Mouse (Mus musculus) left cerebral cortex, adult 2 months (tissue): Measurements from ENCODE around the gene Il6st. TPM values are rescaled to one million over a fixed set of nuclear protein-coding genes. Genes with fewer than 3 reads are reported as not detected.

Experiments used
- DNase-seq, 2 experiments: peaks; one replicate each; pipeline ENCODE4 v3.0.0; 2021 to 2022; ENCODE audit warnings: low spot score in 2 of 2, mixed read lengths in 1 of 2; ENCODE audit errors: extremely low spot score in 1 of 2
- H3K27ac ChIP-seq: fragments of 200-600 bp; 2 replicates; pipeline ENCODE4 v1.8.1; 2022
- H3K4me3 ChIP-seq: fragments of 200-600 bp; 2 replicates; pipeline ENCODE4 v1.8.1; 2022
- CTCF ChIP-seq: fragments of 200-600 bp; IDR thresholded peaks from 2 replicates; pipeline ENCODE4 v1.8.1; 2022; ENCODE audit warnings: antibody characterized with exemption, mild to moderate bottlenecking, moderate library complexity
- intact Hi-C: fragments of 180-260 bp; cut with DNase I; formaldehyde crosslinking; loops from one replicate; pipeline ENCODE4 v1.15.1; 2025
- total RNA-seq, 2 experiments: library from RNA; stranded (reverse); gene quantifications; 2 replicates each; pipeline ENCODE4 v1.2.3; 2021

Gene Il6st
- total RNA-seq, 2 experiments from 2014 or later = 73.3 to 80.1 TPM

DNA sequence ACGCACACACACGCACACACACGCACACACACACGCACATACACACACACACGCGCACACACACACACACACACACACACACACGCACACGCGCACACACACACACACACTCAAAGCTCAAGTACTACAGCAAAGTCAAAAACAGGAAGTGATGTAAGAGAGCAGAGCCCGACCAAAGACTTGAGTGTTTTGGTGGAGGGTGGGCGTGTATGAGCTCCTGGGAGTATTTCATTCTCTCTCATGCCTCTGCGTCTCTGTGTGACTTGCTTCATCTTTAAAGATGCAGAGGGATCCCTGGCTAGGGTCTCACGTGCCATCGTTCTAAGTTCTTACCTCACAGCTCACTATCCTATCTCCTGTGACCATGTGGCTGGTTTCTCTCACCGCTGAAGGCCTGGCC, 36.3 kb upstream of the Il6st start:
- Histone ChIP-seq H3K27ac (no peak overlapping the region), H3K4me3 (no peak overlapping the region)
- no peak for DNase-seq
- intact Hi-C loops = no loop called here
- TF ChIP-seq CTCF = no peak

DNA sequence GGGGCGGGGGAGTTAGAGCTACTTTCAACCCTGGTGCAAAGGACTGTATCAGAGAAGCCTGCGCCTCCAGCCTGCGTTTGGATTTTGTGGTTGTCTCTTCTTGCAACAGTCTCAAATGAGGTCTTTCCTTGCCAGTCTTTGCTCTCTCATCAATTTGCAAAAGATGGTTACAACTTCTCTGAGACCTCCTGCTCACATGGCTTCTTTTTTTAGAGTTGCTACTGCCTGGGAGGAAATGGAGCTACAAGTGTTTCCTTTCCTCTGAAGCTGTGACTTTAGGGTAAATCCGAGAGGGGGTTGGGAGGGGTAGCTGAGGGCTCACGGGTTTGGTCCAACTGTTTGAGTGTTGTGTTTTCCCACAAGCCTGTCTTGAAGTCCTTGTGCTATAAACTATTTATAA, 30.6 kb upstream of the Il6st start:
- TF ChIP-seq CTCF = no peak
- no peak overlapping the region for H3K27ac ChIP-seq
- DNase-seq = no peak
- intact Hi-C loops = no loop called here
- H3K4me3 ChIP-seq = no peak overlapping the region

DNA sequence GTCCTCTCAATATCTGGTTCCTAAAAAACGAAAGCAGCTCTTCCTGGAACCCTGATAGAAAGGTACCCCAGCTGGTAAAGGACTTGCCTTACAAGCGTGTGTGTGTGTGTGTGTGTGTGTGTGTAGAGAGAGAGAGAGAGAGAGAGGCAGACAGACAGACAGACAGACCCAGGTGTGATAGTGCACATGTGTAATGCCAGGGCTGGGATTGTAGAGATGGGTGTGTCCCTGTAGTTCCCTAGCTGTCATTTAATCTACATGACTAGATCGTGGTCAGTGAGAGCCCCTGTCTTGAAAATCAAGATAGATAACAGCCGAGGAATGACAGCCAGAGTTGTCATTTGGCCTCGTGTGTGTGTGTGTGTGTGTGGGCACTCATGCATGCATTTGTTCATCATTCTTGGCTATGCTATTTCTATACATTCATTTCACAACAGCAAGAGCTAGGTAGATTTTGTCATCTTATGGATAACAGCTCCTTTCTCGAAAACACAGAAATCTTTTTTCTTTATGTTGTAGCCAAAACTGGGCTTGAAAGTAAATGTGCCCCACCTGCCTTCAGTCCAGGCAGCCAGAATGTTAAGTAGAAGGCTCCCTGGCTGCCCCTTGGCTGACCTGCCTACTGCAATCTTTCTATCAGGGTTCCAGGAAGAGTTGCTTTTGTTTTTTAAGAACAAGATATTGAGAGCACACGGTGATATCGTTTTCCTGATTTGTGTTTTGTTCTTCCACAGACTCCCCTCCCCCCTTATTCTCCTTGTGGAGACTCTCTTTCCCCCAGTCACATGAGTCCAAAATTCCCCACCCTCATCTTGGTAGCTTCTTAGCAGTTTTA, 28.4 kb upstream of the Il6st start:
- TF ChIP-seq CTCF = no peak
- Histone ChIP-seq H3K4me3 (no peak overlapping the region), H3K27ac (no peak overlapping the region)
- no peak for DNase-seq
- intact Hi-C loops = no loop called here

DNA sequence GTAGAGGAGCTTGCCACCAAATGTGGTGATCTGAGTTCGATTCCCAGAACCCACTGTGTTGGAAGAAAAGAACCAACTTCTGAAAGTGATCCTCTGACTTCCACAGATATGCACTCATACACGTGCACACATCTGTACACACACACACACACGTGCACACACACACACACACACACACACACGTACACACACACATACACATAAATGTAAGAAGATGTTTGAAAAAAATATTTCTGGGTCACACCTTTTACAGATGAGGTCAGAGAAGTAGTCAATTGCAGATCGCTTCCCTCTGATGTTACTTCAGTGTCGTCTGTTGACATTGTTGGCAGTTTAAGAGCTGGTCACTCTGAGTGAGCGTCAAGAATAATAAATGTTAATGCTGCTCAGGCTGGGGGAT, 27.6 kb upstream of the Il6st start:
- intact Hi-C loops = no loop called here
- no peak overlapping the region for H3K27ac ChIP-seq
- DNase-seq = no peak
- H3K4me3 ChIP-seq = no peak overlapping the region
- no peak for TF ChIP-seq CTCF

DNA sequence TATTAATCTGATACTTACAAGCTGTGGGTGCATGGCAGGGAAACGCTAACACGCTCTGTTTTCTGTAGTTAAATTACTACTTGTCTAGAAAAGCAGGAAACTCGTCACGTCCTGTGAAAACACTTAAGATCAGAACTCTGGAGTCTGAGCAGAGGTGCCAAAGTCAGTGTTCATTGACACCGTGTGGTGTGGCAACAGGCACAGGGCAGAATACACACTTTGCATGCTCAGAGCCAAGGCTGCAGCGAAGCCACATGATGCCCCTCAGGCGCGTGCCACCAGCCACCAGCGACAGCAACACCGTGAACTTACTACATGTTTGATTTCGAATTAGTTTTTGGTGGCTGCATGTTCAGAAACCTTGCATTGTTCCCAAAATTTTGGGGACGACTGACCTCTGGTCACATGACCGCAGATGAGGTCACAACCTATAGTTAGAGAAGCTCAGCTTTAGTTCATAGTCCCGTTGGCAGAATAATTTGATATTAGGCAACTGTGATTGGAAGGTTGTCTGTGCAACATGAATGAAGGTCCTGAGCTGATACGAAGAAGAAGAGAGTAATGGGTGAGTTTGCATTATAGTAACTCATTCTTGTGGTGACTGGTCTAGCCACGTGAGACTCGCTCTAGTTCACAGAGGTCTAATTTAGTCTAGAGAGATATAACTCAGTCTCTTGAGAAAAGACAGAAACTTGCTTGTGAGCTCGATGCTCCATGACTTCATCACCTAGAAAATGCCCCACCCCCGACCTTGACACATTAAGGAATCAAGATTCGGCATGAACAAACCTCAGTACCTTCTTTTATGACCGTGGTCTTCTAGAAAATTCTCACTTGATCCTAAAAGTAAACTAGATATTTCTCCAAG, 25.6 kb upstream of the Il6st start:
- H3K4me3 ChIP-seq = no peak overlapping the region

DNA sequence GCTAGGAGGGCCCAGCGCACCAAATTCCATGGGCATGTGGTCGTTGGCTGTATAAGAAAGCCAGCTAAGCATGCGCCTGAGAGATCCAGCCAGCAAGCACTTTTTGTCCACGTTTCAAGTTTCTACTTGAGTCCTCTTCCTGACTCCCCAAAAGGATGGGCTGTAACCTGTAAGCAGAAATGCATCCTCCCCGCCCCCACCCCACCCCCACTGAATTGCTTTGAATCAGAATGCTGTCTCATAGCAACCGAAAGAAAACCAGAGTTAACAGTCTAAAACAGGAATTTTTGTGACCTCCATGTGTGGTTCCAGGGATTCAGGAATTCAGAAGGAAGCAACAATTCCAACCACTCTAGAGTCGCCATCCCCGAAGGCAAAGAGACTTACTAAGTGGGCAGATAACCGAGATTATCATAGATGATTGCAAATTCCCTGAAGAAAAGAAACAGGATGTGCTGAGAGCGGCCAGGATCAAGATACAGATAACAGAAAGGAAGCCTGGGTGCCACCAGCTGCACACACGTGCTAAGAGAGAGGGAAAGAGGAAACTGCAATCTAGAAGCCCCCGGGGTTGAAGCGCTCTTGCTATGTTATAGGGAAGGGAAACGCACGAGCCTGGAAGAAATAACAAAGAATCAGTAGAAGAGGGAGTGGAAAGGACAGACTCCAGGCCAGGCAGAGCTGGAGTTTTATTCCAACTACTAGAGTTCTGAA, 24.6 kb upstream of the Il6st start:
- intact Hi-C loops = no loop called here
- no peak overlapping the region for H3K27ac ChIP-seq
- no peak overlapping the region for H3K4me3 ChIP-seq
- no peak for DNase-seq
- no peak for TF ChIP-seq CTCF

More for the DNA sequence above, 25.6 kb upstream of the Il6st start:
- H3K27ac ChIP-seq = no peak overlapping the region
- no peak for TF ChIP-seq CTCF
- intact Hi-C loops = no loop called here
- DNase-seq = no peak

DNA sequence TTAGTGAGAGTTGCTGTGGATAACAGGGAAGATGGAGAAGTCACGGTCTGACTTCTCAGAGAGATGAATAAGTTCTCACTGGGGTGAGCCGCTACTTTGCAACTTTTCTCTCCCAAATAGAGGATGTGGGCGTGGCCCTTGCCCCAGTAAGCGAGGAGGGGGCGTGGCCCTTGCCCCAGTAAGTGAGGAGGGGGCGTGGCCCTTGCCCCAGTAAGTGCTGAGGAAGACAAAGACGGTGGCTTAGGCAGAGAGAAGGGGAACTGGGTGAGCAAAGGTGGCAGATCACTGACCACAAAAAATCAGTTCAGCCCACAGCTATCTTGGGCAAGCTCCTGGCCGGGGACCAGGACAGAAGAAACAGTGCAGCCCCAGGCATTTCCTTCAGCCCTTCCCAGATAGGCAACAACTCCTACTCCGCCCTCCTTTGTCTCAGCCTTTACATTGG, 23.9 kb upstream of the Il6st start:
- DNase-seq = no peak
- Histone ChIP-seq H3K27ac (no peak overlapping the region), H3K4me3 (no peak overlapping the region)
- intact Hi-C loops = no loop called here
- TF ChIP-seq CTCF = no peak

DNA sequence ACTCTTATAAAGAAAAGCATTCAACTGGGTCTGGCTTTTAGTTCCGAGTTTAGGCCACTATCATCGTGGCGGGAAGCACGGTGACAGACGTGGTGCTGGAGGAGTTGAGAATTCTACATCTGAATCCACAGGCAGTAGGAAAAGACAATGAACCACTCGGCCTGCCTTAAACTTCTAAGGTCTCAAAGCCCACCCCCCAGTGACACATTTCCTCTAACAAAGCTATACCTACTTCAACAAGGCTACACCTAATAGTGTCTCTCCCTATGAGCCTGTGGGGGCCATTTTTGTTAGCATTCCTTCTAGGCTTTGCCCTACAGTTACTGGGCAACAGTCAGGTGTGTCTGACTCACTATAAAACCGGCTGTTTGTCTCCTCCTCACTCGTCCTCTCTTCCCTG, 23.2 kb upstream of the Il6st start:
- Histone ChIP-seq H3K27ac (no peak overlapping the region), H3K4me3 (no peak overlapping the region)
- no peak for TF ChIP-seq CTCF
- intact Hi-C loops = no loop called here
- DNase-seq = no peak

DNA sequence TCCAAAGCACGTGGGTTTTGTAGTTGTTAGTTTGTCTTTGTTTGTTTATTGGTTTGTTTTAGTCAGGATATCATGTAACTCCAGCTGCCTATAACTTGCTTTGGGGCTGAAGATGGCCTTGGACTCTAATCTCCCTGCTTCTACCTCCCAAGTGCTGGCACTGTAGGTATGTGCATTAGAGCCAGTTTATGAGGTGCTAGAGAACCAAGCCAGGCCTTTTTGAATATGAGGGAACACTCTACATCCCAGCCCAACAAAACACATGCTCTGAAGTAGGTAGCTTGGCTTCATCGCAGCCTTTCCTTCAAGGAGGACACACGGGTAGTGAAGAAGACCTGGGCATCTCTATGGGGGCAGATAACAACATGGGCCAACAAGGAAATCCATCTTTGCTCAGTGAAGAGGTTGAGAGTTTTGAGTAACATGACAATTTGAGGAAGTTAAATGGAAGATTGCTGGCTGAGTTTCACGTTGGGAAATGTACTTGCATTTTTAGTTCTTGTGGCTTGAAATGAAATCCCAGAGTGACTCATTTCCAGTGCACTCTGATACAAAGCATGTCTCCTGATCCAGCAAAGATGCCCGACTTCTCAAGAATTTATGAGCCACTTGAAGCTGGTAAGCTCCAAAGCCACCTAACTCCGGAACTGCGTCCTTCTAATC, 20.9 kb upstream of the Il6st start:
- TF ChIP-seq CTCF = no peak
- intact Hi-C loops = no loop called here
- Histone ChIP-seq H3K4me3 (no peak overlapping the region), H3K27ac (no peak overlapping the region)
- no peak for DNase-seq

DNA sequence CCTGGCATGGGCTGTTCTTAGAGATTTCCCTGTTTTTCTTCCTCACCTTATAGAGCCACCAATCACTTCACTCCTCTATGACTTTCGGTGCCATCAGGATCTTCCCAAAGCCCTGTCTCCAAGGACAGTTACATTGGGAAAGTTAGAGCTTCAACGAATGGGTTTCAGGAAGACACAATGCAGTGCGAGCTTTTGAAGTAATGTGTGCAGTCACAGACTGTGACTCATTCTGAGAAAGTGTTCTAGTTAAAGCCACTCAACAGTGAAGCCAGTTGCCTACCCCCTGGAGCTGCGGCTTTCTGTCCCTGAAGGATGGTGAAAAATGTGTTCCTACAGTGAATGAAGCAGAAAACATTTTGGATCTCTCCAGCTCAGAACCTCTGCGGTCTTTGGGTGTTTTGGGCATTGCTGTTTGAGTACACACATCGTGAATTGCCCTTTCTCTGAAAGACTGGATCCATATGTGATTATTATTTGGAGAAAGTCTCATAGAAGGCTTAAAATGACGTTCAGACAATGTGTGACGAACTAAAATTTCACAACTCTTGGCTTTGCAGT, 16.7 kb upstream of the Il6st start:
- no peak overlapping the region for H3K27ac ChIP-seq
- no peak for TF ChIP-seq CTCF
- intact Hi-C loops = no loop called here
- DNase-seq = no peak
- no peak overlapping the region for H3K4me3 ChIP-seq

DNA sequence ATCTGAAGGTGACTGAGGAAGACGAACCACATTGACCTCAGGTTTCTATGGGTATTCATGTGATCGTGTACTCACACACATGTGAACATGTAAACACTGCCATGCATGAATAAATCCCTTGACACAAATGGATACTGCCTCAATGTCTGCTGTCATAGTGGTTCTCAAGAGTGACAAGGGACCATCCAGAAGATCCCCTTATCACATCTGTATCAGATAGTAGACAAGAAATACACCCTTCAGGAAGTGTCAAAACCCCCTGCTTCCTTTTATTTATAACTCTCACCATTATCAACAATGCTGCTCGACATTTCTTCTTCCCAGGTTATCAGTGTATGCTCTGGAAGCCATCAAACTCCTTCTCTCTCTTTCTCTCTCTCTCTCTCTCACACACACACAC, 13.7 kb upstream of the Il6st start:
- intact Hi-C loops = no loop called here
- H3K27ac ChIP-seq = no peak overlapping the region
- no peak for TF ChIP-seq CTCF
- no peak for DNase-seq
- no peak overlapping the region for H3K4me3 ChIP-seq
